Mouse (Mus musculus) stomach, embryonic 16.5 days (tissue): ENCODE data around the gene Aggf1. TPM values are rescaled to one million over a fixed set of nuclear protein-coding genes. Genes with fewer than 3 reads are reported as not detected.

Source experiments
- ATAC-seq: fragments of 200-750 bp; cut with Nextera tagmentation; 2 replicates; pipeline ENCODE4 v1.8.0; 2017; ENCODE audit warnings: moderate number of reproducible peaks, moderate TSS enrichment; ENCODE audit not compliant: insufficient read depth, low FRiP score
- H3K27ac ChIP-seq: fragments of 300-500 bp; sonication (generic); 2 replicates; pipeline ENCODE4 v1.5.1; 2014; ENCODE audit warnings: low read length
- H3K27me3 ChIP-seq: fragments of 300-500 bp; sonication (generic); 2 replicates; pipeline ENCODE4 v1.6.1; 2014; ENCODE audit warnings: low read length, control low read depth, mixed read lengths; ENCODE audit not compliant: control insufficient read depth, insufficient read depth
- H3K36me3 ChIP-seq: fragments of 300-500 bp; sonication (generic); 2 replicates; pipeline ENCODE4 v1.6.1; 2014; ENCODE audit warnings: low read length; ENCODE audit not compliant: control insufficient read depth, insufficient read depth
- H3K4me1 ChIP-seq: fragments of 300-500 bp; sonication (generic); 2 replicates; pipeline ENCODE4 v1.6.1; 2014; ENCODE audit warnings: low read length, control low read depth, mixed read lengths; ENCODE audit not compliant: control insufficient read depth, insufficient read depth
- H3K4me2 ChIP-seq: fragments of 300-500 bp; sonication (generic); 2 replicates; pipeline ENCODE4 v1.6.1; 2014; ENCODE audit warnings: low read depth, low read length, mixed read lengths
- H3K4me3 ChIP-seq: fragments of 300-500 bp; sonication (generic); replicated peaks from 2 replicates; pipeline ENCODE4 v1.5.1; 2014; ENCODE audit warnings: mild to moderate bottlenecking, low read length
- H3K9ac ChIP-seq: fragments of 300-500 bp; sonication (generic); 2 replicates; pipeline ENCODE4 v1.6.1; 2014; ENCODE audit warnings: low read length
- H3K9me3 ChIP-seq: fragments of 300-500 bp; sonication (generic); replicated peaks from 2 replicates; pipeline ENCODE4 v1.6.1; 2016; ENCODE audit warnings: low read length, control low read depth; ENCODE audit not compliant: control insufficient read depth
- WGBS: fragments of 180-500 bp; shearing (Covaris S2); extraction: QIAGEN DNeasy Blood & Tissue Kit; methylation state at CpG from one replicate; pipeline ENCODE4 v1.1.7; 2014; 5-methylcytosine and 5-hydroxymethylcytosine counted together
- polyA plus RNA-seq: library from polyadenylated mRNA; unstranded; fragments of >200 nt; fragmentation: Nextera tagmentation; extraction: Ambion mirVana; gene quantifications from 2 replicates; pipeline ENCODE4 v1.2.1, GENCODE M21; 2015

Gene Aggf1
- polyA plus RNA-seq, 1 experiment from 2014 or later, result 23.5 TPM

GRCm38 (mm10) chr13:95345869-95346268 is 29.3 kb downstream of the Aggf1 start:
- Histone ChIP-seq H3K9me3 (no peaks in the 10 kb centered on the region), H3K4me3 (no peak overlapping the region), H3K27ac (no peak overlapping the region), H3K4me2 (no peak overlapping the region), H3K9ac (no peak overlapping the region), H3K36me3 (peaks cover 6% of the 10 kb centered on the region; the same call in 1 of the 2 replicates), H3K4me1 (no peaks in the 10 kb centered on the region), H3K27me3 (no peaks in the 10 kb centered on the region)
- no peak for ATAC-seq
- WGBS, result 63% methylated on average over 6 of the region's 6 CpGs

- Histone ChIP-seq H3K4me3 (no peak overlapping the region), H3K4me2 (no peak overlapping the region), H3K27me3 (no peaks in the 10 kb centered on the region), H3K36me3 (peaks cover 5% of the 10 kb centered on the region; the same call in 1 of the 2 replicates), H3K9me3 (no peaks in the 10 kb centered on the region), H3K9ac (no peak overlapping the region), H3K4me1 (no peaks in the 10 kb centered on the region), H3K27ac (no peak overlapping the region)
- no peak for ATAC-seq
- WGBS, result 86% methylated on average over 8 of the region's 8 CpGs
Observed at GRCm38 (mm10) chr13:95343470-95343869, 31.7 kb downstream of the Aggf1 start.

GRCm38 (mm10) chr13:95336122-95336677 is 39.0 kb downstream of the Aggf1 start:
- H3K36me3 ChIP-seq, result peaks cover 13% of the 10 kb centered on the region
- 0 out of 2 replicates have a peak, but pooled peaks cover 2% of the 10 kb centered on the region for H3K4me1 ChIP-seq
- ATAC-seq, result 0 out of 2 replicates have a peak, but pooled peaks have one; percentile 31
- no peak overlapping the region for H3K27ac ChIP-seq
- no peaks in the 10 kb centered on the region for H3K9me3 ChIP-seq
- no peak overlapping the region for H3K9ac ChIP-seq
- no peak overlapping the region for H3K4me2 ChIP-seq
- no peaks in the 10 kb centered on the region for H3K27me3 ChIP-seq
- WGBS, result 74% methylated on average over 40 of the region's 40 CpGs
- H3K4me3 ChIP-seq, result no peak overlapping the region

GRCm38 (mm10) chr13:95332086-95332899 is 42.9 kb downstream of the Aggf1 start:
- H3K9ac ChIP-seq, result no peak overlapping the region
- 63% methylated on average over 11 of the region's 11 CpGs for WGBS

GRCm38 (mm10) chr13:95330507-95330906 is 44.6 kb downstream of the Aggf1 start:
- Histone ChIP-seq H3K4me2 (no peak overlapping the region), H3K4me3 (no peak overlapping the region), H3K36me3 (no peaks in the 10 kb centered on the region), H3K9ac (no peak overlapping the region), H3K4me1 (peaks cover 25% of the 10 kb centered on the region), H3K27me3 (no peaks in the 10 kb centered on the region), H3K9me3 (no peaks in the 10 kb centered on the region), H3K27ac (no peak overlapping the region)
- WGBS, result 57% methylated on average over 11 of the region's 11 CpGs
- ATAC-seq, result no peak

More at GRCm38 (mm10) chr13:95332086-95332899, 42.9 kb downstream of the Aggf1 start:
- Histone ChIP-seq H3K27ac (peak overlapping the region; percentile 25; the same call in 1 of the 2 replicates), H3K9me3 (no peaks in the 10 kb centered on the region), H3K27me3 (no peaks in the 10 kb centered on the region), H3K4me2 (no peak overlapping the region), H3K36me3 (peaks cover 8% of the 10 kb centered on the region), H3K4me1 (peaks cover 17% of the 10 kb centered on the region), H3K4me3 (no peak overlapping the region)
- ATAC-seq, result peak; percentile 58

- 70% methylated on average over 11 of the region's 11 CpGs for WGBS
- H3K9me3 ChIP-seq, result no peaks in the 10 kb centered on the region
- no peak overlapping the region for H3K4me2 ChIP-seq
- no peak overlapping the region for H3K4me3 ChIP-seq
- H3K27ac ChIP-seq, result no peak overlapping the region
- no peaks in the 10 kb centered on the region for H3K27me3 ChIP-seq
- H3K36me3 ChIP-seq, result no peaks in the 10 kb centered on the region
- no peak for ATAC-seq
- no peak overlapping the region for H3K9ac ChIP-seq
- H3K4me1 ChIP-seq, result peaks cover 25% of the 10 kb centered on the region
Observed at GRCm38 (mm10) chr13:95328767-95329166, 46.4 kb downstream of the Aggf1 start.

- H3K36me3 ChIP-seq, result no peaks in the 10 kb centered on the region
- H3K4me1 ChIP-seq, result peaks cover 23% of the 10 kb centered on the region
- 0 out of 2 replicates have a peak, but pooled peaks have one; percentile 8 for ATAC-seq
- WGBS, result 7% methylated on average over 5 of the region's 5 CpGs
- H3K9me3 ChIP-seq, result no peaks in the 10 kb centered on the region
- H3K4me2 ChIP-seq, result peak overlapping the region; percentile 93
- peak overlapping the region; percentile 86 for H3K4me3 ChIP-seq
- no peaks in the 10 kb centered on the region for H3K27me3 ChIP-seq
- peak overlapping the region; percentile 98 for H3K27ac ChIP-seq
- H3K9ac ChIP-seq, result peak overlapping the region; percentile 98
Observed at GRCm38 (mm10) chr13:95327345-95327741, 47.8 kb downstream of the Aggf1 start.

- H3K4me3 ChIP-seq, result peak overlapping the region; percentile 86
- ATAC-seq, result no peak; the same call in 1 of the 2 replicates
- H3K4me1 ChIP-seq, result peaks cover 23% of the 10 kb centered on the region
- H3K27ac ChIP-seq, result peak overlapping the region; percentile 98
- WGBS, result 14% methylated on average over 21 of the region's 21 CpGs
- H3K4me2 ChIP-seq, result peak overlapping the region; percentile 93
- no peaks in the 10 kb centered on the region for H3K36me3 ChIP-seq
- H3K27me3 ChIP-seq, result no peaks in the 10 kb centered on the region
- peak overlapping the region; percentile 98 for H3K9ac ChIP-seq
- no peaks in the 10 kb centered on the region for H3K9me3 ChIP-seq
Observed at GRCm38 (mm10) chr13:95326611-95327344, 48.4 kb downstream of the Aggf1 start.
